Mouse (Mus musculus) lung, postnatal 0 days (tissue): ENCODE data around the gene Abr. TPM values are rescaled to one million over a fixed set of nuclear protein-coding genes. Genes with fewer than 3 reads are reported as not detected.

Experiments
- ATAC-seq: fragments of 200-750 bp; cut with Nextera tagmentation; 2 replicates; pipeline ENCODE4 v1.8.0; 2017; ENCODE audit warnings: moderate library complexity
- DNase-seq: peaks from one replicate; pipeline ENCODE4 v3.0.0-alpha.2; 2016; ENCODE audit warnings: low spot score
- H3K27ac ChIP-seq: fragments of 300-500 bp; sonication (generic); 2 replicates; pipeline ENCODE4 v1.5.1; 2014; ENCODE audit warnings: antibody characterized with exemption, mild to moderate bottlenecking, low read length, mixed read lengths
- H3K27me3 ChIP-seq: fragments of 300-500 bp; sonication (generic); replicated peaks from 2 replicates; pipeline ENCODE4 v1.6.1; 2014; ENCODE audit warnings: low read length, mixed read lengths; ENCODE audit not compliant: insufficient read depth
- H3K36me3 ChIP-seq: fragments of 300-500 bp; sonication (generic); 2 replicates; pipeline ENCODE4 v1.6.1; 2014; ENCODE audit warnings: low read length, mixed read lengths; ENCODE audit not compliant: insufficient read depth
- H3K4me1 ChIP-seq: fragments of 300-500 bp; sonication (generic); 2 replicates; pipeline ENCODE4 v1.6.1; 2014; ENCODE audit warnings: antibody characterized with exemption, low read depth, low read length, mixed read lengths; ENCODE audit not compliant: insufficient read depth
- H3K4me2 ChIP-seq: fragments of 300-500 bp; sonication (generic); replicated peaks from 2 replicates; pipeline ENCODE4 v1.6.1; 2014; ENCODE audit warnings: low read depth, mild to moderate bottlenecking, low read length, moderate library complexity, mixed read lengths
- H3K4me3 ChIP-seq: fragments of 300-500 bp; sonication (generic); 2 replicates; pipeline ENCODE4 v1.5.1; 2014; ENCODE audit warnings: low read depth, low read length
- H3K9ac ChIP-seq: fragments of 300-500 bp; sonication (generic); replicated peaks from 2 replicates; pipeline ENCODE4 v1.6.1; 2014; ENCODE audit warnings: low read depth, mild to moderate bottlenecking
- H3K9me3 ChIP-seq: fragments of 300-500 bp; sonication (generic); 2 replicates; pipeline ENCODE4 v1.6.1; 2016; ENCODE audit warnings: low read length, mixed read lengths
- CTCF ChIP-seq: IDR thresholded peaks from 2 replicates; pipeline ENCODE4 v1.5.1; 2016; ENCODE audit warnings: antibody characterized with exemption, mild to moderate bottlenecking
- EP300 ChIP-seq: IDR thresholded peaks from 2 replicates; pipeline ENCODE4 v1.6.1; 2016; ENCODE audit warnings: antibody characterized with exemption, mild to moderate bottlenecking, control low read depth
- WGBS: fragments of 180-500 bp; shearing (Covaris S2); extraction: QIAGEN DNeasy Blood & Tissue Kit; methylation state at CpG from one replicate; pipeline ENCODE4 v1.1.7; 2014; 5-methylcytosine and 5-hydroxymethylcytosine counted together
- polyA plus RNA-seq: library from polyadenylated mRNA; unstranded; fragments of >200 nt; fragmentation: Nextera tagmentation; extraction: Ambion mirVana; gene quantifications from 2 replicates; pipeline ENCODE4 v1.2.1, GENCODE M21; 2015

The Abr gene
- polyA plus RNA-seq, 1 experiment from 2014 or later, result 17.2 TPM

- no peak for ATAC-seq
- Histone ChIP-seq H3K36me3 (no peaks in the 10 kb centered on the region), H3K9ac (no peak overlapping the region), H3K4me1 (0 out of 2 replicates have a peak, but pooled peaks cover 3% of the 10 kb centered on the region), H3K4me2 (no peak overlapping the region), H3K4me3 (no peak overlapping the region), H3K9me3 (no peaks in the 10 kb centered on the region; the same call in 1 of the 2 replicates), H3K27ac (no peak overlapping the region), H3K27me3 (peaks cover 12% of the 10 kb centered on the region; the same call in 1 of the 2 replicates)
- TF ChIP-seq CTCF, result no peak
- TF ChIP-seq EP300, result no peak
- DNase-seq, result no peak
- WGBS, result 79% methylated on average over 6 of the region's 6 CpGs
Observed at GRCm38 (mm10) chr11:76572820-76573385, 49.2 kb downstream of the Abr start.

- 7% methylated on average over 9 of the region's 9 CpGs for WGBS
- Histone ChIP-seq H3K4me2 (peak overlapping the region; percentile 88), H3K4me1 (0 out of 2 replicates have a peak, but pooled peaks cover 3% of the 10 kb centered on the region), H3K9ac (no peak overlapping the region), H3K27me3 (peaks cover 12% of the 10 kb centered on the region; the same call in 1 of the 2 replicates), H3K27ac (no peak overlapping the region), H3K4me3 (peak overlapping the region; percentile 41), H3K9me3 (no peaks in the 10 kb centered on the region; the same call in 1 of the 2 replicates), H3K36me3 (no peaks in the 10 kb centered on the region)
- DNase-seq, result no peak
- ATAC-seq, result no peak; the same call in 1 of the 2 replicates
- TF ChIP-seq CTCF, result no peak
- no peak for TF ChIP-seq EP300
Observed at GRCm38 (mm10) chr11:76571613-76571929, 50.5 kb downstream of the Abr start.

GRCm38 (mm10) chr11:76570741-76571612, 51.1 kb downstream of the Abr start:
- peak; percentile 46 for ATAC-seq
- Histone ChIP-seq H3K9me3 (no peaks in the 10 kb centered on the region; the same call in 1 of the 2 replicates), H3K36me3 (no peaks in the 10 kb centered on the region), H3K9ac (no peak overlapping the region; the same call in 1 of the 2 replicates), H3K4me1 (0 out of 2 replicates have a peak, but pooled peaks cover 3% of the 10 kb centered on the region), H3K27ac (no peak overlapping the region), H3K4me3 (peak overlapping the region; percentile 41), H3K27me3 (peaks cover 12% of the 10 kb centered on the region; the same call in 1 of the 2 replicates), H3K4me2 (peak overlapping the region; percentile 88)
- peak; percentile 10 for DNase-seq
- WGBS, result 4% methylated on average over 46 of the region's 66 CpGs
- TF ChIP-seq CTCF (no peak; the same call in 1 of the 2 replicates), EP300 (no peak)

GRCm38 (mm10) chr11:76570201-76570731, 51.8 kb downstream of the Abr start:
- peaks cover 12% of the 10 kb centered on the region; the same call in 1 of the 2 replicates for H3K27me3 ChIP-seq
- ATAC-seq (no peak), DNase-seq (no peak)
- no peak overlapping the region for H3K27ac ChIP-seq
- peak overlapping the region; percentile 88 for H3K4me2 ChIP-seq
- 0 out of 2 replicates have a peak, but pooled peaks cover 3% of the 10 kb centered on the region for H3K4me1 ChIP-seq
- no peak overlapping the region for H3K9ac ChIP-seq
- H3K36me3 ChIP-seq, result no peaks in the 10 kb centered on the region
- TF ChIP-seq CTCF (no peak), EP300 (no peak)
- 18% methylated on average over 10 of the region's 10 CpGs for WGBS
- no peaks in the 10 kb centered on the region; the same call in 1 of the 2 replicates for H3K9me3 ChIP-seq
- peak overlapping the region; percentile 41; the same call in 1 of the 2 replicates for H3K4me3 ChIP-seq

- Histone ChIP-seq H3K27me3 (peaks cover 12% of the 10 kb centered on the region; the same call in 1 of the 2 replicates), H3K27ac (no peak overlapping the region), H3K36me3 (no peaks in the 10 kb centered on the region), H3K9me3 (no peaks in the 10 kb centered on the region; the same call in 1 of the 2 replicates), H3K9ac (no peak overlapping the region), H3K4me2 (no peak overlapping the region), H3K4me1 (0 out of 2 replicates have a peak, but pooled peaks cover 3% of the 10 kb centered on the region), H3K4me3 (no peak overlapping the region)
- ATAC-seq, result no peak
- no peak for DNase-seq
- 55% methylated on average over 3 of the region's 3 CpGs for WGBS
- TF ChIP-seq EP300 (no peak), CTCF (no peak)
Observed at GRCm38 (mm10) chr11:76569436-76569835, 52.7 kb downstream of the Abr start.

- Histone ChIP-seq H3K36me3 (no peaks in the 10 kb centered on the region), H3K9me3 (no peaks in the 10 kb centered on the region), H3K4me1 (0 out of 2 replicates have a peak, but pooled peaks cover 3% of the 10 kb centered on the region), H3K4me2 (no peak overlapping the region), H3K4me3 (no peak overlapping the region), H3K27ac (no peak overlapping the region), H3K9ac (no peak overlapping the region), H3K27me3 (peaks cover 12% of the 10 kb centered on the region; the same call in 1 of the 2 replicates)
- TF ChIP-seq EP300, result no peak
- TF ChIP-seq CTCF, result no peak
- ATAC-seq (no peak), DNase-seq (no peak)
- WGBS, result 79% methylated on average over 3 of the region's 3 CpGs
Observed at GRCm38 (mm10) chr11:76566081-76566480, 56.0 kb downstream of the Abr start.
